Mouse (Mus musculus): ENCODE results near the gene Slfn14. TPM values are rescaled to one million over a fixed set of nuclear protein-coding genes. Genes with fewer than 3 reads are reported as not detected.

Gene Slfn14
- polyA plus RNA-seq, 1 experiment from 2014 or later = 3.9 TPM

GRCm38 (mm10) chr11:83302526-83303251 lies 16.2 kb upstream of the Slfn14 start, which contains the start of gene Pex12:
Gene Pex12 (minus strand): TSS chr11:83302586.
- under 1% methylated on average over 51 of the region's 51 CpGs for WGBS (ENCODE audit: insufficient replicate concordance)
- peak within 1 kb of the TSS; percentile 87 for H3K4me2 ChIP-seq
- peak within 1 kb of the TSS; percentile 95 for H3K4me3 ChIP-seq (ENCODE audit: low read depth, low read length)
- H3K4me1 ChIP-seq (ENCODE audit: control insufficient read depth, insufficient read depth, low read length) = peaks cover 16% of the 10 kb centered on the region
- peak within 1 kb of the TSS; percentile 96 for H3K27ac ChIP-seq (ENCODE audit: low read depth, low read length)
- H3K36me3 ChIP-seq (ENCODE audit: control insufficient read depth, insufficient read depth, low read length) = no peaks in the 10 kb centered on the region
- no peaks in the 10 kb centered on the region for H3K9me3 ChIP-seq (replicated peaks; ENCODE audit: control insufficient read depth, low read length)
- H3K27me3 ChIP-seq (ENCODE audit: control insufficient read depth, insufficient read depth, low read length) = no peaks in the 10 kb centered on the region
- peak within 1 kb of the TSS; percentile 97 for H3K9ac ChIP-seq (ENCODE audit: low read depth, low read length)
- peak; percentile 57 for ATAC-seq (replicated peaks; ENCODE audit: insufficient number of reproducible peaks, low FRiP score, low TSS enrichment)

- Histone ChIP-seq H3K27ac (ENCODE audit: low read depth, low read length) (peak overlapping the region; percentile 96), H3K4me3 (ENCODE audit: low read depth, low read length) (peak overlapping the region; percentile 95), H3K4me1 (ENCODE audit: control insufficient read depth, insufficient read depth, low read length) (peaks cover 18% of the 10 kb centered on the region), H3K9ac (ENCODE audit: low read depth, low read length) (peak overlapping the region; percentile 97), H3K36me3 (ENCODE audit: control insufficient read depth, insufficient read depth, low read length) (no peaks in the 10 kb centered on the region), H3K9me3 (replicated peaks; ENCODE audit: control insufficient read depth, low read length) (no peaks in the 10 kb centered on the region), H3K27me3 (ENCODE audit: control insufficient read depth, insufficient read depth, low read length) (no peaks in the 10 kb centered on the region), H3K4me2 (peak overlapping the region; percentile 87)
- ATAC-seq (replicated peaks; ENCODE audit: insufficient number of reproducible peaks, low FRiP score, low TSS enrichment) = no peak
- WGBS (ENCODE audit: insufficient replicate concordance) = 10% methylated on average over 10 of the region's 10 CpGs
Measured at GRCm38 (mm10) chr11:83302124-83302523, 15.6 kb upstream of the Slfn14 start.

GRCm38 (mm10) chr11:83301431-83301831 lies 14.9 kb upstream of the Slfn14 start:
- ATAC-seq (replicated peaks; ENCODE audit: insufficient number of reproducible peaks, low FRiP score, low TSS enrichment) = no peak
- no peak overlapping the region for H3K27ac ChIP-seq (ENCODE audit: low read depth, low read length)
- no peak overlapping the region for H3K4me3 ChIP-seq (ENCODE audit: low read depth, low read length)
- H3K36me3 ChIP-seq (ENCODE audit: control insufficient read depth, insufficient read depth, low read length) = no peaks in the 10 kb centered on the region
- H3K4me1 ChIP-seq (ENCODE audit: control insufficient read depth, insufficient read depth, low read length) = peaks cover 18% of the 10 kb centered on the region
- H3K27me3 ChIP-seq (ENCODE audit: control insufficient read depth, insufficient read depth, low read length) = no peaks in the 10 kb centered on the region
- WGBS (ENCODE audit: insufficient replicate concordance) = 64% methylated on average over 2 of the region's 2 CpGs
- H3K9ac ChIP-seq (ENCODE audit: low read depth, low read length) = no peak overlapping the region
- H3K4me2 ChIP-seq = no peak overlapping the region
- H3K9me3 ChIP-seq (replicated peaks; ENCODE audit: control insufficient read depth, low read length) = no peaks in the 10 kb centered on the region

GRCm38 (mm10) chr11:83299724-83300123 lies 13.2 kb upstream of the Slfn14 start:
- Histone ChIP-seq H3K9me3 (replicated peaks; ENCODE audit: control insufficient read depth, low read length) (no peaks in the 10 kb centered on the region), H3K27me3 (ENCODE audit: control insufficient read depth, insufficient read depth, low read length) (no peaks in the 10 kb centered on the region), H3K27ac (ENCODE audit: low read depth, low read length) (no peak overlapping the region), H3K9ac (ENCODE audit: low read depth, low read length) (no peak overlapping the region), H3K36me3 (ENCODE audit: control insufficient read depth, insufficient read depth, low read length) (peaks cover 6% of the 10 kb centered on the region; the same call in 1 of the 2 replicates), H3K4me1 (ENCODE audit: control insufficient read depth, insufficient read depth, low read length) (peaks cover 18% of the 10 kb centered on the region), H3K4me2 (0 out of 2 replicates have a peak overlapping the region, but pooled peaks have one; percentile 15), H3K4me3 (ENCODE audit: low read depth, low read length) (no peak overlapping the region)
- WGBS (ENCODE audit: insufficient replicate concordance) = 94% methylated on average over 9 of the region's 9 CpGs
- no peak for ATAC-seq (replicated peaks; ENCODE audit: insufficient number of reproducible peaks, low FRiP score, low TSS enrichment)

GRCm38 (mm10) chr11:83298225-83299195 lies 12.0 kb upstream of the Slfn14 start, which contains the start of gene Ap2b1:
Gene Ap2b1 (plus strand): TSS chr11:83299024.
- peak within 1 kb of the TSS; percentile 79 for H3K4me3 ChIP-seq (ENCODE audit: low read depth, low read length)
- peak within 1 kb of the TSS; percentile 92 for H3K27ac ChIP-seq (ENCODE audit: low read depth, low read length)
- no peaks in the 10 kb centered on the region for H3K9me3 ChIP-seq (replicated peaks; ENCODE audit: control insufficient read depth, low read length)
- H3K4me2 ChIP-seq = peak within 1 kb of the TSS; percentile 85
- 3% methylated on average over 56 of the region's 56 CpGs for WGBS (ENCODE audit: insufficient replicate concordance)
- H3K4me1 ChIP-seq (ENCODE audit: control insufficient read depth, insufficient read depth, low read length) = peaks cover 9% of the 10 kb centered on the region; the same call in 1 of the 2 replicates
- peaks cover 6% of the 10 kb centered on the region; the same call in 1 of the 2 replicates for H3K36me3 ChIP-seq (ENCODE audit: control insufficient read depth, insufficient read depth, low read length)
- H3K9ac ChIP-seq (ENCODE audit: low read depth, low read length) = peak within 1 kb of the TSS; percentile 88
- peak; percentile 87 for ATAC-seq (replicated peaks; ENCODE audit: insufficient number of reproducible peaks, low FRiP score, low TSS enrichment)
- no peaks in the 10 kb centered on the region for H3K27me3 ChIP-seq (ENCODE audit: control insufficient read depth, insufficient read depth, low read length)

- Histone ChIP-seq H3K4me3 (ENCODE audit: low read depth, low read length) (peak overlapping the region; percentile 79), H3K27ac (ENCODE audit: low read depth, low read length) (peak overlapping the region; percentile 29; the same call in 1 of the 2 replicates)
- WGBS (ENCODE audit: insufficient replicate concordance) = 71% methylated on average over 6 of the region's 6 CpGs
Measured at GRCm38 (mm10) chr11:83297816-83298215, 11.3 kb upstream of the Slfn14 start.

GRCm38 (mm10) chr11:83294133-83294532 lies 7.6 kb upstream of the Slfn14 start:
- WGBS (ENCODE audit: insufficient replicate concordance) = 89% methylated on average over 2 of the region's 2 CpGs
- peaks cover 20% of the 10 kb centered on the region for H3K4me1 ChIP-seq (ENCODE audit: control insufficient read depth, insufficient read depth, low read length)
- no peak overlapping the region for H3K27ac ChIP-seq (ENCODE audit: low read depth, low read length)
- H3K27me3 ChIP-seq (ENCODE audit: control insufficient read depth, insufficient read depth, low read length) = no peaks in the 10 kb centered on the region
- no peak overlapping the region; the same call in 1 of the 2 replicates for H3K4me2 ChIP-seq
- peaks cover 6% of the 10 kb centered on the region; the same call in 1 of the 2 replicates for H3K36me3 ChIP-seq (ENCODE audit: control insufficient read depth, insufficient read depth, low read length)
- no peaks in the 10 kb centered on the region for H3K9me3 ChIP-seq (replicated peaks; ENCODE audit: control insufficient read depth, low read length)
- ATAC-seq (replicated peaks; ENCODE audit: insufficient number of reproducible peaks, low FRiP score, low TSS enrichment) = no peak
- no peak overlapping the region for H3K4me3 ChIP-seq (ENCODE audit: low read depth, low read length)
- H3K9ac ChIP-seq (ENCODE audit: low read depth, low read length) = no peak overlapping the region

More at GRCm38 (mm10) chr11:83297816-83298215, 11.3 kb upstream of the Slfn14 start:
- peaks cover 14% of the 10 kb centered on the region; the same call in 1 of the 2 replicates for H3K4me1 ChIP-seq (ENCODE audit: control insufficient read depth, insufficient read depth, low read length)
- H3K9ac ChIP-seq (ENCODE audit: low read depth, low read length) = no peak overlapping the region
- no peaks in the 10 kb centered on the region for H3K27me3 ChIP-seq (ENCODE audit: control insufficient read depth, insufficient read depth, low read length)
- no peak for ATAC-seq (replicated peaks; ENCODE audit: insufficient number of reproducible peaks, low FRiP score, low TSS enrichment)
- H3K36me3 ChIP-seq (ENCODE audit: control insufficient read depth, insufficient read depth, low read length) = peaks cover 6% of the 10 kb centered on the region; the same call in 1 of the 2 replicates
- peak overlapping the region; percentile 85 for H3K4me2 ChIP-seq
- no peaks in the 10 kb centered on the region for H3K9me3 ChIP-seq (replicated peaks; ENCODE audit: control insufficient read depth, low read length)

GRCm38 (mm10) chr11:83293182-83293581 lies 6.7 kb upstream of the Slfn14 start:
- no peaks in the 10 kb centered on the region for H3K9me3 ChIP-seq (replicated peaks; ENCODE audit: control insufficient read depth, low read length)

More at GRCm38 (mm10) chr11:83293182-83293581, 6.7 kb upstream of the Slfn14 start:
- H3K36me3 ChIP-seq (ENCODE audit: control insufficient read depth, insufficient read depth, low read length) = peaks cover 6% of the 10 kb centered on the region; the same call in 1 of the 2 replicates
- H3K4me1 ChIP-seq (ENCODE audit: control insufficient read depth, insufficient read depth, low read length) = peaks cover 19% of the 10 kb centered on the region
- H3K9ac ChIP-seq (ENCODE audit: low read depth, low read length) = peak overlapping the region; percentile 87
- H3K4me3 ChIP-seq (ENCODE audit: low read depth, low read length) = peak overlapping the region; percentile 80
- peak overlapping the region; percentile 78 for H3K4me2 ChIP-seq
- no peaks in the 10 kb centered on the region for H3K27me3 ChIP-seq (ENCODE audit: control insufficient read depth, insufficient read depth, low read length)
- 72% methylated on average over 1 of the region's 1 CpGs for WGBS (ENCODE audit: insufficient replicate concordance)
- no peak for ATAC-seq (replicated peaks; ENCODE audit: insufficient number of reproducible peaks, low FRiP score, low TSS enrichment)
- H3K27ac ChIP-seq (ENCODE audit: low read depth, low read length) = no peak overlapping the region

Measured in heart, embryonic 11.5 days (tissue).